Mouse (Mus musculus) liver (tissue): ENCODE data around the gene Cnp.
A peak's percentile ranks its signal among the peaks of the same experiment; 100 is the strongest.
"Not testable (repeated sequence)": the region's sequence is repeated elsewhere in the genome, so short reads cannot be mapped to it uniquely, and the experiment has no call there.

ENCODE experiments used
- DNase-seq: peaks from one replicate; pipeline ENCODE4 v3.0.0-alpha.2; 2020; ENCODE audit warnings: mixed read lengths

The Cnp gene

DNA sequence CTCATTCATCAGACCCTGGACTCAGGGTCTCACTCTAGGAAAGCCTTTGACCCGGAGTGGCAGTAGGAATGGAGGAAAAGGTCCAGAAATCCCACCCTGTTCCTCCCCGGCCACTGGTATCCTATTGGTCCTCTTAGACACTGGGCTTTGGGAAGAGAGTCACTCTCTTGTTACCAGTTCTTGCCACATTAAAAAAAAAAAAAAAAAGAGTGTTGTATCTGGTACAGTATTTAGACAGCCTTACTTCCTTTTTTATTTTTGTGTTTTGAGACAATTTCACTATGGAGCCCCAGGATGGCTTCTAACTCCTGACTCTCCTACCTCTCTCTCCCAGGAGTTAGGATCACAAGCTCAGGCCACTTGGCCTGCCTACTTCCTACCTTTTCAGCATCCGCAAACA lies 17.1 kb upstream of the Cnp start:
- no peak for DNase-seq

DNA sequence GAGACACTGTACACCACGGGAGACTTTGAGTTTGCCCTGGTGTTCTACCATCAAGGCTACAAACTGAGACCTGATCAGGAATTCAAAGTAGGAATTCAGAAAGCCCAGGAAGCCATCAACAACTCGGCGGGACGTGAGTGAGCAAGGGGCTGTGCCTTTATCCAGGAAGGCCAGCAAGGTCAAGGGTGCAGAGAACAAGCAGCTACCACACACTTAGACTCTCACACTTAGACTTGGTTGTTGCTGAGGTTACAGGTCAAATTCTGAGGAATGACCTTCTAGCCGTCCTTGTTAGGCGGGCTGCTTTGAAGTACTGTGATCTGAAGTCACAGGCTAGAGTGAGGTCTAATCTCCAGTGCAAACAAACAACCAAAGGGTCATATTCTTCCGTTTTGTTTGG lies 15.2 kb upstream of the Cnp start:
- DNase-seq = no peak

DNA sequence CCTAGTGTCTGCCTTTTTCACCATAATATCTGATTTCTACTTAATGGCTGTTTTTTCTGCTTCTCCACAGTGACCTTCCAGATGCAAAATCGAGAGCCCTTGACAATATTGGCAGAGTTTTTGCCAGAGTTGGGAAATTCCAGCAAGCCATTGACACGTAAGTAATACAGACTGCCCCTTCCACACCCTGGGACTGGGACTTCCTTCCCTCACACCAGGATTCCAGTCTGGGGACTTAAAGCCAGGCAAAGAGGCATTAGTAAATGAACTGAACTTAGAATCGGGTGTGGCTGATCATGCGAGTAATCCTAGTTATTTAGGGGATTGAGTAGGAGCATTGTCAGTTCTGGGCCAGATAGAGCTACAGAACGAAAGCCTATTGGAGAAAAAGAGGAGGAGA lies 13.0 kb upstream of the Cnp start:
- no peak for DNase-seq

DNA sequence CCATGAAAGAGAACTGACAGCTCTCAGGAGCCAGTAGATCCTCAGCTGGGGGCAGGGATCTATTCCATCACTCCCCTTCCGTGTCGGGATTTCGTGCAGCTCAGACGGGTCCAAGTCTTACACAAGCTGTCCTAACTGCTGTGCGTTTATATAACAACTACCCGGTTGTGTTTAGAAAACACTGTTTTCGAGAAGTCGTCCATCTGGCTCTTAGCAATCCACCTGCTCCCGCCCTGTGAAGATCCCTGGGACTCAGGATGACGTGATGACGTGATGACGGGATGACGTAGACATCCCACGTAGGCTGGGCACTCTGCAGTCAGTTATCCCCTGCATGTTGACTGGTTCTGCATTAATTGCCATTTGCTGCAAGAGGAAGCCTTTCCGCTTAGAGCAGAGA lies 10.4 kb upstream of the Cnp start:
- DNase-seq = no peak

DNA sequence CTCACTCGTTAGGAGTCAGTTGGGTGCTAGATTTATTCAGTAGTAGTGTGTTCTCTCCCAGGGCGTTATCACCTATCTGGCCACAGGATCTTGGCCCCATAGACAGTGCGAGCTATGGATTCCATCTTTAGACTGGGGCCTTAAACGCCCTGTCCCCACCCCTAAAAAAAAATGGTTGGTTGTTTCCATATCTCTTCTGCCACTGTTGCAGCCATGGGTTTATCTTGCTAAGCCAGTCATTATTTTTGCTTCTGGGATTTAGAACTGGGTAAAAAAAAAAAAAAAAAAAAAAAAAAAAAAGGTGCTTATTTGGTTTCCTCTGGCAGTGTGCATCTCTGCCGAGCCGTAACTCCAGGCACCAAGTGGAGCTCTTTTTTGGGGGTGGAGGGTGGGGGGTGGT lies 10.0 kb upstream of the Cnp start:
- no peak for DNase-seq

DNA sequence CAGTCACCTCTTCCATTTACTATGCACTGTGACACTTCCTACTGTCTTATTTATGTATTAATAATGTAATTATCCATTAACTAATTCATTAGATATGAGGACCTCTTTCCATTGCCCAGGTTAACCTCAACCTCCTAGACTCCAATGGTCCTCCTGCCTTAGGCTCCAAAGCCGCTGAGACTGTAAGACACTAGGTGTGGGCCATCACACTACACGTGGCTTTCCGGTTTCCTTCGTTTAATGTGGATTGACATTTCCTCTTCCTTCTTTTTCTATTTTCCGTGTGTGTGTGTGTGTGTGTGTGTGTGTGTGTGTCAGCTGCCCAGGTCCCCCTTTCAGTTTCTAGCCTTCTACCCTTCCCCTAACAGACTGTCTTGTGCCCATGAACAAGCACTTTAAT lies 7.5 kb upstream of the Cnp start:
- DNase-seq = no peak

DNA sequence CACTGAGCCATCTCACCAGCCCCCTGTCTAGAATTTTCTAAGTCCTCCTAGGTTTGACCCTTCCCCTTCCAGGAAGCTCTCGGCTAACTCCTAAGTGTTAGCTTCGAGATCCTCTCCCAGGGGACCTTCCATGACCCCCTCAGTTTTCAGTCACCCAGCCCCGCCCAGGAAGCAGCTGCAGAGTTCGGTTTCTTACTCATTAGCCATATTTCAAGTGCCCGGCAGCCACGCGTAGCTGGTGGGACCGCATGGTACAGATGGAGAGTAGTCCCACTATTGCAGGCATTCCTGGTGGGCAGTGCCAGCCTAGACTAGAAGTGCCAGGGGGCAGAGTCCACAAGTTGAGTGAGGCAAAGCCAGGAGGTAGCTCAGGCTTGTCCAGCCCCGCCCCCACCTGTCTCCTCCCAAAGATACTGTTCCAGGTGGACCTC lies 6.9 kb upstream of the Cnp start:
- DNase-seq = no peak

DNA sequence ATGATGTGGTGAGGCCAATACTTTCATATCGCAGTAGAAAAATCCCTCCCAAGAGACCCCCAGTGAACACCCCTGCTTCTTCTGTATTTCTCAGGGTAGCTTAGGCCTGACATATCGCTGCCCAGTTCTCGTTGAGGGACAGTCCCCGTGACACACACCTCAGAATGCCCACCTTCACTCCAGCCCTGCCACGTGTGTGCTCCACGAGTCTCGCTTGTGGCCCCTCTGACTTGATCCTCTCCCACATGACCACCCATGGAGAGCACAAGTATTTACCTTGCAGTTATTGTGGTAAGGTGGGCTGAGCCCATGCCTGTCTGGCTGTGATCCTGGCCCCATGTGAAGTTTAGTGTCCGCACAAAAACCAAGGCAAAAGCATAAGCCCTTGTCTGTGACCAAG lies 6.0 kb upstream of the Cnp start:
- no peak for DNase-seq

DNA sequence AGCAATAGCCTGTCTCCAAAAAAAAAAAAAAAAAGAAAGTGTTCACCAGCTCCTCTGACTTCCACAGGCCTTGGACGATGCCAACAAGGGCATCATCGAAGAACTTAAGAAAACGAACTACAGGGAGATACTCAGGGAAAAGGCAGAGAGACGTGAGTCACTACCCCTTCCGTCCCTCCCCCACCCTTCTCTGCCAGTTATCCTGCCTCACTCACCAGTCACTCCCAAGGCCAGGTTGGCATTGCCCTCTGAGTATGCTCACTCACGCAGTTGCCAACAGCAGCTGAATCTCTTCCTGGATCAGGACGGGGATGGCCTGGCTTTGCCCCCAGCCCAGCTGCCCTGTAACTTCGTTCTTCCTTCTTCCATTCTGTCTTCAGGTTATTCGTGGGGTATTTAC lies 4.9 kb upstream of the Cnp start:
- DNase-seq = no peak

DNA sequence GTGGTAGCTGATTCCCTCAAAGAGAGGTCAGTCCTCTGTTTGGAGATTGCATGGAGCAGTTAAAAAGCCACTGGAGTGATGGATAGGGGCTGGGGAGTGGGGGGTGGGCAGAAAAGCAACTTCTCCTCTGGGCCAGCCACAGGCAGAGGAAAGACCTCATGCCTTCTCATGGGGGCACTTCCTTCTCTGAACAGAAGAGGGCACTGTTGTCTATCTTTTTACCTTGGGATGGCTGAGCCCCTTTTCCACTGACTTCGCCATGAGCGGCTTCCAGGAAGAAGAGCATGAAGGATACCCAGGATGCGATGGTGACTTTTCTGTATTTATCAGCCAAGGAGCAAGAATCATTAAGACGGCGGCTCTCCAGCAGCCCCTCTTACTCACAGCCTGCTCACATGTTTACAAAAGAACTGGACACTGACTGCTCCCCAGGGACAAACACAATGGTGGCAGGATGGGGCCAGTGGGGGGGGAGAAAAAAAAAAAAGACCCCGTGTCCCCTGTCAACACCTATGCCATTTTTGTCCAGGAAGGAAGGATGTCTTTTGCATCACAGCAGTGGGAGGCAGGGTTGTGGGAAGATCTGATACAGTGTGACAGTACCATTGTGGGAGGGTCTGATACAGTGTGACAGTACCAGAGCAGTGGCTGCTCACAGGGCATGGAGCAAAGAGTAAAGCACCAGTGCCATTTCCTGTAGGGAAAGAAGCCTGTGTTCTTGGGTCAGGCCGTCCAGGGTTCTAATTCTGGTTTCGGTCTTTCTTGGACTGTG lies 4.1 kb upstream of the Cnp start:
- DNase-seq = peak; percentile 60

DNA sequence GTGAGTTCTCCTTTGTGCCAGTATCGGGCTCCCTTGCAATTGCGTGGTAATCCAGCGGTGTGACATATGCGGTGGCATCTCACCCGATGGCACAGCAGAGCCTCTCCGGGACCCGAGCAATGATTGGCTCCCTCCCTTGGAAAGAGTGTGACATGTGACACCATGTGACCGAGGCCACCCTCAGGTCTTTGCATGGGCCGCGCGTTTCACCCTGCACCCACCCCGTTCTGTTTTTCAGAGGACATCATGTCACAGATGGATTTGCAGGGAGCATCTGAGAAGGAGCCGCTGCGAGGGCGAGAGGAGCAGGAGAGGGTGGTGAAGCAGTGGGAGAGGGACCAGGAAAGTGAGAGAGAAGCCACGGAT lies 3.5 kb upstream of the Cnp start:
- no peak for DNase-seq

DNA sequence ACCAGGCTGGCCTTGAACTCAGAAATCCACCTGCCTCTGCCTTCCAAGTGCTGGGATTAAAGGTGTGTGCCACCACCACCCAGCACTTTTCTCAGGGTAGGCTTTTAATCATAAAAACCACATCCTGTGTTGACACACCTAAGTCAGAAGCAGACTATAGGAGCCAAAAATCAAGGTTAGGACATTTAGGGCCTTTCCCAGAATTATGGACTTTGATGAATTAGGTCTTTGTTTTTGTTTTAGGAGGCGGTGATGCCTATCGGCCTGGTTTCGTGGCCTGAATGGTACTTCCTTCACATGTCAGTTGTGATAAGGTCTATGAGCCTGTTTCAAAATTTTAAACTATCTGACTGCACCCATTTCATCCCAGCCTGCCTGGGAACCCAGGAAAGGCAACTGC lies 516 bp upstream of the Cnp start:
- DNase-seq = no peak

DNA sequence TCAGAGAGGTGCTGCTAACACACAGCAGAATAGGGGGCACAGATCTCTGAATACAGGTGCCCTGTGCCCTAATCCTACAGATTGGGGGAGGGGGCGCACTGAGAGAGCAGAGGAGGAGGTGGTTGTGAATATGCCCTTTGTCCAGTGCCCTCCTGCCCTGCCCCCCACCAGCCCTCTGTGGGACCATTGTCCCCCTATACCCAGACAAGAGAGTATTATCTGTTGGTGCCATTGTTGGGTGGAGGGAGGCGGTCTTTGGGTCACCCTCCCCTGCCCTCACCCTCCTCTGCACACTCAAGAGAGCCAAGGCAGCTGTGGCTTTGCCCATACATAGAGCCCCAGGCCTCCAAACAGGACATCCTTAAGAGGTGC lies 766 bp downstream of the Cnp start:
- DNase-seq = peak; percentile 23

DNA sequence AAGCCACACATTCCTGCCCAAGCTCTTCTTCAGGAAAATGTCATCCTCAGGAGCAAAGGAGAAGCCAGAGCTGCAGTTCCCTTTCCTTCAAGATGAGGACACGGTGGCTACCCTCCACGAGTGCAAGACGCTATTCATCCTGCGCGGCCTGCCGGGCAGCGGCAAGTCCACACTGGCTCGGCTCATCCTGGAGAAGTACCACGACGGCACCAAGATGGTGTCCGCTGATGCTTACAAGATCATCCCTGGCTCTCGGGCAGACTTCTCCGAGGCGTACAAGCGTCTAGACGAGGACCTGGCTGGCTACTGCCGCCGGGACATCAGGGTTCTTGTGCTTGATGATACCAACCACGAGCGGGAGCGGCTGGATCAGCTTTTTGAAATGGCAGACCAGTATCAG lies 1.6 kb downstream of the Cnp start:
- no peak for DNase-seq

DNA sequence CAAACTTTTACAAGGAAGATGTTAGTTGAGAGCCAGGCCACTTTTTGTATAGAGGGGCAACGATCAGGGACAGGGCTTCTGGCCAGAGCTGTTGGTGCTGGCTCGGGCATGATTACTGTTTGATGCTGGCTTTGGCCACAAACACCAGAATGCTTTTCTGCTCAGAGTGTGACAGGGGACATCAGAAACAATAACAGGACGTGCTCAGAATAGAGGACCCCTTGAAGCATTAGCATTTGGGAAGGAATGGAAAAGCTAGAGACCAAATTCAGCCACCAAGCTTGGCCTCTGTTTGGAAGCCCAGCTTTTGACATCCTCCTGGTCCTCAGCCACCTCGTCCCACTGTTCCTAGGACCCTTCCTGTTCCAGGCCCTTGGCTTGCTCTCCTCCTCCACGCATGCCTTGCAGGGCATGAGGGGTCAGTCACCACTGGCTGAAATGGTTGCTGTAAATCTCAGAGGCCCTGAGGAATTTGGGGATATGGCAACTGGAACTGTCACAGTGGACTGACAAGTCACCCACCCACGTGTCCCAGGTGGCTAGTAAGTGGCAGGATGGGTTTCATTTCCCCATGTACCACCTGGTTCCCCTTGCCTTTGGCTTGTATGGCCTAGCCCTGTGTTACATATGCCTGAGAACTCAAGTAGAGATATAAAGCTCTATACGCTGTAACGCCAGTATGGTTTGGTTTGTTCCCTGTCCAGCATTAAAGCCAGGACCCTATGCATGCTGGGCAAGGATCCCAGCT lies 3.3 kb downstream of the Cnp start:
- DNase-seq = no peak

DNA sequence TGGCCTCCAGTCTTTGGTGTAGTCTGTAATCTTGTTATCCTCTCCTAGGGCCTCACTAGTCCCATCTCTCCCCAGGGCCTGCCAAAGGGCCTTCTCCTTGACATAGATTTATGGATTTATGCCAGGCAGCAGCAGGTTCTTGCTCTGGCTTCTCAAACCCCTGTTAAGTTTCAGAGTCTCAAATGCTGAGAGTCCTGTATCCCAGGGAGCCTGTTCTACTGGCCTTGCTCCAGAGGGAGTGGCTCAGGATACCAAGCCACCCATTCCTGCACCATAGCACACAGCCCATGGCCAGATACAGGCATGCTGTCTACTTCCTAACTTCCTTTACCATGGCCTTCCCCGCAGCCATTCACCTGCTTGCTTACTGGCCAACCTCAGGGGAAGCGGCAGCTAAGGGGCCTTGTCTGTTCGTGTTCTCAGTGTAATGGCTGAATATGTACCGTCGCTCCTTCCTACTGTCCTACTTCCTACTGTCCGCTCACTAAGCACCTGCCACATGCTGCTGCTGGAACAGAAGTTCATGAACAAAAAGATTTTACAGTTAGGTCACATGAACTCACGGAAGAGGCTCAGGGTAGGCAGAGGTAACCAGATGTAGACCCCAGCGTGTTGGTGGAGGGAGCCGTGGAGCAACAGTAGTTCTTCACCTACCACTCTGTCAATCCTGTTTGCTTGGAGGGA lies 4.6 kb downstream of the Cnp start:
- DNase-seq = no peak

DNA sequence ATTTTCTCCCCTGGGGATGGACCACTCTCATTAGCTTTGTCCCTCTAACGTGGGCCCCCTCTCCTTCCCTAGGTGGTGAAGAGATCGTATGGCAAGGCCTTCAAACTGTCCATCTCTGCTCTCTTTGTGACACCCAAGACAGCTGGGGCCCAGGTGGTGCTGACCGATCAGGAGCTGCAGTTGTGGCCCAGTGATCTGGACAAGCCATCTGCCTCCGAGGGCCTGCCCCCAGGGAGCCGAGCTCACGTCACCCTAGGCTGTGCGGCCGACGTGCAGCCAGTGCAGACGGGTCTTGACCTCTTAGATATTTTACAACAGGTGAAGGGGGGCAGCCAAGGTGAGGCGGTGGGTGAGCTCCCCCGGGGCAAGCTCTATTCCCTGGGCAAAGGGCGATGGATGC lies 5.6 kb downstream of the Cnp start:
- no peak for DNase-seq

DNA sequence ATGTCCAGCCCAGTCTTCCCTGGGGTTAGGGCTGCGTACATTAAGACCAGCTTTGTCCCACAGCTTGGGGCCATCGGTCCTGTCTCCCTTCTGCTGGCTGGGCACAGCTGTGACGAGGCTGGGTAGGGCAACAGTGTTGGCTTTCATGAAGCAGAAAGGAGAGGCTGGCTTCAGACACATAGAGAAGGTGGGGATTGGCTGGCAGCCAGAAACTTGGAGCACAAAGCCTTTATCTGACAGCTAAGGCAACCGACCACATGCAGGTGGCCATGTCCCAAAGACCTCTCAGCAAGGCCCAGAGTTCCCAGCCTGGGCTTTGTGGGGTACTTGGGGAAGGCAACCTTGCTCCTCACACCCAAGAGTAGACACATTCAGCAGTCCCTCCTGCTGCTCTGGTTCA lies 7.1 kb downstream of the Cnp start:
- no peak for DNase-seq

DNA sequence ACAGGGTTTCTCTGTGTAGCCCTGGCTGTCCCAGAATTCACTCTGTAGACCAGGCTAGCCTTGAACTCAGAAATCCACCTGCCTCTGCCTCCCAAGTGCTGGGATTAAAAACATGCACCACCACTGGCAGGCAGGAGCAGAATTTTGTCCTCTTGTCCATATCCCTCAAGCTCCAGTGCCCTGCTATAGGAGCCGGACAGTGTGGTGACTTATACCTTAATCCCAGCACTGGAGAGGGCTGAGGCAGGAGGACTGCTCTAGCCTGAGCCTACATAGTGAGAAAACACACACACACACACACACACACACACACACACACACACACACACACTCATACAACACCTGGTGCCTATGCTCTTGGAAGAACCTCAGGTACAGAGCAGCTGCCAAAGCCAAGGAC lies 7.7 kb downstream of the Cnp start:
- DNase-seq = not testable (repeated sequence)

DNA sequence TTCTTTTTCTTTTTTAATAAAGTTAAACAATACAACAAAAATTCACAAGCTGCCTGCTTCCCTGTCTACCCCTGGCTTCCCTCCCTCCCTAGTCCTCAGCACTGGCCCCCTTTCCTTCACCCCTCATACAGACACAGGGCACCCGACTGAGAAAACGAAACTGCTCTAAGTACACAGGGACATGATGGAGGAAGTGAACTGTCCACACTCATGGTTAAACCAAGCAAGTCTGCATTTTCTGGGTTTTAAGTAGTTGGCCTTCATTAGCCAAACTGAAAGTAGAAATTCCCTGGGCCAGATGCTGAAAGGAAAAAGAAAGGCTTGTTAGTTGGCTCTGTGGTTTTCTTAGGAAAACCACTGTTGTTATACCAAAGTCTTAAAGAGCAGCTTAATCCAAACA lies 8.1 kb downstream of the Cnp start:
- DNase-seq = no peak

DNA sequence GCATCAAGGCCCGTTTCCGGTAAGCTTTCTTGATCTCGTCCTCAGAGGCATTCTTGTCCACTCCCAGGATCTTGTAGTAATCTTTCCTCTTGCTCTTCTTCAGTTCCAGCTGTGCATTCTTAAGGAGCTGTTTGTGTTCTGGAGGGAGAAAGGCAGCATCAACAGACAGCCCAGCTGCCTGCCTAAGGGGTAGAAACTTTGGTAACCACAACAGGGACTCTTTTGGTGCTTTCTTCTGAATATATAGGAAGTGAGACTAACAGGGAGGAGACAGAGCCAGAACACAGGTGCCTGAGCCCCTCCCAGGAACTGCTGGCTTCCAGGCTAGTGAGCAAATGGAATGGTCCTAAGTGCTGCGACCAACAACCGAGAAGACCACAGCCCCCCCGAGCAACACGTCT lies 9.9 kb downstream of the Cnp start:
- no peak for DNase-seq

DNA sequence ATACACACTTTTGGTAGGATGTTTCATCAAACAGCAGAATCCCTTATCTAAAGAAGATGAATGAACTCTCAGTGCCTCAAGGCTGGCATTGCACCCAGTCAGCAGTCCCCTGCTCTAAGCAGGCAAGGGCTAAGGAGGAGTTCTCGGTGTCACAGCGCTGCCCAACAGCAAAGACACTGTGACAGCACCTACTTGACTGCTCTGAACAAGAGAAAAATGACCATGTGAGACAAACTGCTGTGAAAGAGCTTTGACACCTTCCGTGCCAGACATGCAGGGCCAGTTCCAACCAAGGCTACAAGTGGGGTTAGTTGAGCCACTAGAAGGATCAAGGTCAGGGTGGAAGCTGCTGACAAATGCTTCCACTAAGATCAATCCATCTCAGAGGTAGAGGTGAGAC lies 10.4 kb downstream of the Cnp start:
- no peak for DNase-seq

DNA sequence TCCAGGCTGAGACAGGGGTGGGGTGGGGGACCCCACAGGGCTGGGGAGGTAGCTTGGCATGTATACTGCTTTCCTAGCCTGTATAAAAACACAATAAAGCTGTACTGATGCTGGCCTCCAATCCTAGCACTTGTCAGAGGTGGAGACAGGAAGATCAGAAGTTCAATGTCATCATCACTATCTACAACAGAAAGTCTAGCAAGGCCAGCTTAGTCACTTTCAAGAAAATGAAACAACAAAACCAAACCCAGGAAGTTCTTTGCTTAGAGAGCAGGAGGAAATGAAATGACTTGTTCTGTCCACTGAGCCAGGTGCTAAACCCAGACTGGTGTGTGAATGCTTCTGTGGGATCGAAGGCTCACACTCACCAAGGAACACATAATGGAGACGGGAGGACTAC lies 13.8 kb downstream of the Cnp start:
- DNase-seq = no peak

DNA sequence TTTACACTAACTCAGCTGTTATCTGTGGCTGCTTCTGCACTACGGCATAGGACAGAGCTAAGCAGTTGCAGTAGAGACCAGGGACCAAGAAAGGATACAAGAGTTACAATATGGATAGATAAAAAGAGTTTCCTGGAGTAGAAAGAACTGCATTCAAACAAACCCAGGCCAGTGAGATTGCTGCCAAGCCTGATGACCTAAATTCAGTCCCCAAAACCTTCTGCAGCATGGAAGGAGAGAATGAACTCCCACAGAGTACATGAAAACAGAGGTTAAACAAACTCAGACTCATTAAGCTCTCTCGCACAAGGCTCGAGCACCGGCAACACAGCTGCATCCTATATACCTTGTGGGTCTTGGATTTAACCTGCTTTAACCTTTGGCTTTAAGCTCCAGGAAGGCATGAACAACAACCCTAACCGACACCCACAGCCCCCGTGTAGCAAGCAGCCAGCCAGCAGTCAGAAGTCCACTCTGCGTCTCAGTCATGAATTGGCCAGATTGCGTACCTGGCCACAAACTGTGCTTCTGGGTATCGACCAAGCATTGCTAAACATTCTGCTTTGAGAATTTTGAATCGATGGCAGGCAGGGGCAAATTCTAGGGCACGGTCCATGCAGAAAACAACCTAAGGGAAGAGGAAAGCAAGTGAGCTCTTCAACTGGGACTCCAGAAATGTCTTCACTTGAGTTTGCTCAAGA lies 17.8 kb downstream of the Cnp start:
- no peak for DNase-seq
